Mouse (Mus musculus): ENCODE data around the gene Eloa. TPM values are rescaled to one million over a fixed set of nuclear protein-coding genes. Genes with fewer than 3 reads are reported as not detected.
"Not testable (repeated sequence)": the region's sequence is repeated elsewhere in the genome, so short reads cannot be mapped to it uniquely, and the experiment has no call there.

The Eloa gene
- polyA plus RNA-seq, 1 experiment from 2014 or later, result 40.6 TPM

- Histone ChIP-seq H3K36me3 (no peaks in the 10 kb centered on the region), H3K4me2 (no peak overlapping the region), H3K27me3 (no peaks in the 10 kb centered on the region), H3K4me1 (no peaks in the 10 kb centered on the region), H3K9me3 (replicated peaks) (peaks cover 9% of the 10 kb centered on the region; the same call in 1 of the 2 replicates), H3K9ac (no peak overlapping the region), H3K4me3 (replicated peaks) (no peak overlapping the region), H3K27ac (no peak overlapping the region)
- WGBS, result 90% methylated on average over 4 of the region's 4 CpGs
- ATAC-seq (replicated peaks; ENCODE audit: low FRiP score), result no peak
Observed at GRCm38 (mm10) chr4:135995118-135995517, 26.4 kb downstream of the Eloa start.

- no peak for ATAC-seq (replicated peaks; ENCODE audit: low FRiP score)
Observed at GRCm38 (mm10) chr4:135993941-135994340, 27.6 kb downstream of the Eloa start.

GRCm38 (mm10) chr4:135987714-135988113 lies 33.8 kb downstream of the Eloa start:
- H3K36me3 ChIP-seq, result peaks cover 27% of the 10 kb centered on the region
- peak overlapping the region; percentile 99 for H3K9ac ChIP-seq
- H3K4me3 ChIP-seq (replicated peaks), result peak overlapping the region; percentile 97
- 70% methylated on average over 9 of the region's 9 CpGs for WGBS
- H3K4me1 ChIP-seq, result peaks cover 28% of the 10 kb centered on the region
- no peaks in the 10 kb centered on the region for H3K9me3 ChIP-seq (replicated peaks)
- H3K27ac ChIP-seq, result peak overlapping the region; percentile 95
- peak overlapping the region; percentile 71 for H3K4me2 ChIP-seq
- no peaks in the 10 kb centered on the region for H3K27me3 ChIP-seq
- ATAC-seq (replicated peaks; ENCODE audit: low FRiP score), result no peak

More at GRCm38 (mm10) chr4:135993941-135994340, 27.6 kb downstream of the Eloa start:
- WGBS, result over 99% methylated on average over 6 of the region's 6 CpGs
- Histone ChIP-seq H3K4me1 (no peaks in the 10 kb centered on the region), H3K9ac (no peak overlapping the region), H3K27ac (no peak overlapping the region), H3K4me2 (no peak overlapping the region), H3K27me3 (no peaks in the 10 kb centered on the region), H3K4me3 (replicated peaks) (no peak overlapping the region), H3K36me3 (no peaks in the 10 kb centered on the region), H3K9me3 (replicated peaks) (peaks cover 9% of the 10 kb centered on the region; the same call in 1 of the 2 replicates)

- peaks cover 28% of the 10 kb centered on the region for H3K4me1 ChIP-seq
- under 1% methylated on average over 81 of the region's 81 CpGs for WGBS
- peak; percentile 91 for ATAC-seq (replicated peaks; ENCODE audit: low FRiP score)
- peak within 1 kb of the TSS; percentile 95 for H3K27ac ChIP-seq
- peak within 1 kb of the TSS; percentile 97 for H3K4me3 ChIP-seq (replicated peaks)
- peak within 1 kb of the TSS; percentile 71 for H3K4me2 ChIP-seq
- H3K27me3 ChIP-seq, result no peaks in the 10 kb centered on the region
- H3K36me3 ChIP-seq, result peaks cover 31% of the 10 kb centered on the region
- H3K9me3 ChIP-seq (replicated peaks), result no peaks in the 10 kb centered on the region
- peak within 1 kb of the TSS; percentile 99 for H3K9ac ChIP-seq
Observed at GRCm38 (mm10) chr4:135986943-135987710, 34.4 kb downstream of the Eloa start, which contains the start of gene Pithd1. Gene Pithd1 (minus strand): TSS chr4:135987264.

GRCm38 (mm10) chr4:135986301-135986942 lies 35.1 kb downstream of the Eloa start:
- Histone ChIP-seq H3K9ac (peak overlapping the region; percentile 99), H3K4me2 (peak overlapping the region; percentile 71), H3K27ac (peak overlapping the region; percentile 95), H3K4me3 (replicated peaks) (peak overlapping the region; percentile 97), H3K27me3 (no peaks in the 10 kb centered on the region), H3K36me3 (peaks cover 38% of the 10 kb centered on the region), H3K9me3 (replicated peaks) (no peaks in the 10 kb centered on the region), H3K4me1 (peaks cover 28% of the 10 kb centered on the region)
- ATAC-seq (replicated peaks; ENCODE audit: low FRiP score), result no peak; the same call in none of the 2 replicates
- 7% methylated on average over 23 of the region's 23 CpGs for WGBS

- no peaks in the 10 kb centered on the region for H3K27me3 ChIP-seq
- 85% methylated on average over 7 of the region's 7 CpGs for WGBS
- H3K4me3 ChIP-seq (replicated peaks), result peak overlapping the region; percentile 97
- ATAC-seq (replicated peaks; ENCODE audit: low FRiP score), result no peak
- H3K9ac ChIP-seq, result peak overlapping the region; percentile 99
- no peaks in the 10 kb centered on the region for H3K9me3 ChIP-seq (replicated peaks)
- peak overlapping the region; percentile 71 for H3K4me2 ChIP-seq
- peaks cover 28% of the 10 kb centered on the region for H3K4me1 ChIP-seq
- no peak overlapping the region for H3K27ac ChIP-seq
- peaks cover 44% of the 10 kb centered on the region for H3K36me3 ChIP-seq
Observed at GRCm38 (mm10) chr4:135985769-135986168, 35.8 kb downstream of the Eloa start.

- Histone ChIP-seq H3K27me3 (no peaks in the 10 kb centered on the region), H3K9me3 (replicated peaks) (no peaks in the 10 kb centered on the region), H3K27ac (no peak overlapping the region), H3K4me1 (peaks cover 28% of the 10 kb centered on the region), H3K4me2 (no peak overlapping the region), H3K36me3 (peaks cover 48% of the 10 kb centered on the region), H3K9ac (no peak overlapping the region), H3K4me3 (replicated peaks) (0 out of 2 replicates have a peak overlapping the region, but pooled peaks have one; percentile 97)
- no peak for ATAC-seq (replicated peaks; ENCODE audit: low FRiP score)
- 92% methylated on average over 5 of the region's 5 CpGs for WGBS
Observed at GRCm38 (mm10) chr4:135985193-135985592, 36.4 kb downstream of the Eloa start.

GRCm38 (mm10) chr4:135984556-135984955 lies 37.0 kb downstream of the Eloa start:
- no peak for ATAC-seq (replicated peaks; ENCODE audit: low FRiP score)
- 88% methylated on average over 5 of the region's 5 CpGs for WGBS
- no peak overlapping the region for H3K4me2 ChIP-seq

GRCm38 (mm10) chr4:135981524-135982063 lies 40.0 kb downstream of the Eloa start:
- Histone ChIP-seq H3K27ac (no peak overlapping the region), H3K27me3 (no peaks in the 10 kb centered on the region), H3K4me1 (peaks cover 19% of the 10 kb centered on the region), H3K4me2 (no peak overlapping the region), H3K9me3 (replicated peaks) (no peaks in the 10 kb centered on the region), H3K36me3 (peaks cover 70% of the 10 kb centered on the region), H3K4me3 (replicated peaks) (no peak overlapping the region), H3K9ac (no peak overlapping the region)
- no peak for ATAC-seq (replicated peaks; ENCODE audit: low FRiP score)
- WGBS, result 85% methylated on average over 7 of the region's 7 CpGs

More at GRCm38 (mm10) chr4:135984556-135984955, 37.0 kb downstream of the Eloa start:
- Histone ChIP-seq H3K36me3 (peaks cover 48% of the 10 kb centered on the region), H3K27me3 (no peaks in the 10 kb centered on the region), H3K4me1 (peaks cover 28% of the 10 kb centered on the region), H3K27ac (no peak overlapping the region), H3K9me3 (replicated peaks) (no peaks in the 10 kb centered on the region), H3K4me3 (replicated peaks) (no peak overlapping the region), H3K9ac (no peak overlapping the region)

- not testable (repeated sequence) for H3K9me3 ChIP-seq (replicated peaks); H3K4me2 ChIP-seq; H3K27ac ChIP-seq; H3K4me1 ChIP-seq; H3K9ac ChIP-seq; ATAC-seq (replicated peaks; ENCODE audit: low FRiP score); H3K4me3 ChIP-seq (replicated peaks); H3K27me3 ChIP-seq
- H3K36me3 ChIP-seq, result peaks cover 81% of the 10 kb centered on the region
- 92% methylated on average over 5 of the region's 5 CpGs for WGBS
Observed at GRCm38 (mm10) chr4:135980223-135980622, 41.3 kb downstream of the Eloa start.

GRCm38 (mm10) chr4:135976146-135976545 lies 45.4 kb downstream of the Eloa start:
- 94% methylated on average over 12 of the region's 12 CpGs for WGBS
- Histone ChIP-seq H3K4me2 (no peak overlapping the region), H3K9ac (no peak overlapping the region), H3K36me3 (peaks cover 54% of the 10 kb centered on the region), H3K27me3 (no peaks in the 10 kb centered on the region), H3K4me1 (peaks cover 16% of the 10 kb centered on the region), H3K4me3 (replicated peaks) (no peak overlapping the region), H3K9me3 (replicated peaks) (no peaks in the 10 kb centered on the region), H3K27ac (no peak overlapping the region)
- no peak for ATAC-seq (replicated peaks; ENCODE audit: low FRiP score)

Measured in kidney, embryonic 15.5 days (tissue).